Mouse (Mus musculus) lung, embryonic 15.5 days (tissue): ENCODE measurements at regions not wholly inside any gene's neighbourhood (a gene's known extent, or its start where the extent isn't known, plus 50 kb on each side); places are given as distances from the start of the nearest gene placed in this dataset.

Source experiments
- ATAC-seq: fragments of 200-750 bp; cut with Nextera tagmentation; 2 replicates; pipeline ENCODE4 v1.8.0; 2017; ENCODE audit warnings: moderate number of reproducible peaks, borderline replicate concordance; ENCODE audit not compliant: low FRiP score, low TSS enrichment; ENCODE audit errors: extremely low read depth
- H3K27ac ChIP-seq: fragments of 300-500 bp; sonication (generic); 2 replicates; pipeline ENCODE4 v1.5.1; 2015; ENCODE audit warnings: moderate library complexity, mild to moderate bottlenecking, inconsistent platforms
- H3K27me3 ChIP-seq: fragments of 300-500 bp; sonication (generic); 2 replicates; pipeline ENCODE4 v1.6.1; 2015; ENCODE audit warnings: inconsistent platforms
- H3K36me3 ChIP-seq: fragments of 300-500 bp; sonication (generic); 2 replicates; pipeline ENCODE4 v1.6.1; 2015; ENCODE audit warnings: inconsistent platforms
- H3K4me1 ChIP-seq: fragments of 300-500 bp; sonication (generic); 2 replicates; pipeline ENCODE4 v1.6.1; 2015; ENCODE audit warnings: inconsistent platforms
- H3K4me2 ChIP-seq: fragments of 300-500 bp; sonication (generic); 2 replicates; pipeline ENCODE4 v1.6.1; 2015; ENCODE audit warnings: inconsistent platforms, mild to moderate bottlenecking, moderate library complexity
- H3K4me3 ChIP-seq: fragments of 300-500 bp; sonication (generic); 2 replicates; pipeline ENCODE4 v1.5.1; 2015; ENCODE audit warnings: mild to moderate bottlenecking, inconsistent platforms
- H3K9ac ChIP-seq: fragments of 300-500 bp; sonication (generic); 2 replicates; pipeline ENCODE4 v1.6.1; 2015; ENCODE audit warnings: inconsistent platforms
- H3K9me3 ChIP-seq: fragments of 300-500 bp; sonication (generic); 2 replicates; pipeline ENCODE4 v1.6.1; 2016; ENCODE audit warnings: inconsistent platforms
- WGBS: fragments of 180-500 bp; shearing (Covaris S2); methylation state at CpG from one replicate; pipeline ENCODE4 v1.1.7; 2015; 5-methylcytosine and 5-hydroxymethylcytosine counted together

GRCm38 (mm10) chr11:19073265-19073664 lies 54.5 kb upstream of the Meis1 start:
- Histone ChIP-seq H3K4me1 (no peaks in the 10 kb centered on the region), H3K27ac (no peak overlapping the region), H3K27me3 (no peaks in the 10 kb centered on the region), H3K4me2 (no peak overlapping the region), H3K9me3 (no peaks in the 10 kb centered on the region), H3K36me3 (no peaks in the 10 kb centered on the region), H3K4me3 (no peak overlapping the region), H3K9ac (no peak overlapping the region)
- no peak for ATAC-seq
- WGBS: 84% methylated on average over 5 of the region's 5 CpGs

DNA sequence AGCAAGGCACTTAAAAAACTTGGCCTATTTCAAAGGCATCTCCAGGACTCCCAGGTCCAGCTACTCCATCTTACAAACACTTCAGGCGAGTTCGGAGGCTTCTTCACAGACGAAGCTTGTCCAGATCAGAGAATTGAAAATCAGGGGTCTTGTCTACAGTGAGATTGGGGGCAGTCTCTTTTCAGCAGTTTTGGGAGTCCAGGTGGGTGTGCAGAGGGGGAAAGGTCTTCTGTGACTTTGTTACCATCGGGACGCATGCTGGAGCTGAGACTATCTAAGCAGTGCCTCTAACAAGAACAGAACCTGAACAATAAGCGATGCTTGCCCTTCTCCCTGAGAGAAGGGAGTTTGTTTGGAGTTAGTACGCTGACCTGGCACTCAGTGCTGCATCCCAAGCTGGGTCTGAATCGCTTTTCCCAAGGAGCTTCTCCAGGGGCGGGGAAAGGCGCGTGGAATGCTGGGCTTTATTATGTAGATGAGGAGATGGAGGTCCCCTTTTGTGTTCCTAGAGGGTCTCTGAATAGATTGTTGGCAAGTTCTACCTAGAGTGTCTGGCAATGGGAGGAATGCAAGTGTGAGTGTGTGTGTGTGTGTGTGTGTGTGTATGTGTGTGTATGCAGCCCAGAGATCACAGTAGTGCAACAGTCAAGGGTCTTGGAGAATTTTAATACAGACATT lies 55.2 kb upstream of the Meis1 start:
- ATAC-seq: no peak
- no peak overlapping the region for H3K27ac ChIP-seq
- no peak overlapping the region for H3K4me3 ChIP-seq
- H3K27me3 ChIP-seq: no peaks in the 10 kb centered on the region
- no peaks in the 10 kb centered on the region for H3K9me3 ChIP-seq
- 76% methylated on average over 11 of the region's 11 CpGs for WGBS
- H3K4me2 ChIP-seq: no peak overlapping the region
- H3K4me1 ChIP-seq: no peaks in the 10 kb centered on the region
- no peaks in the 10 kb centered on the region for H3K36me3 ChIP-seq
- H3K9ac ChIP-seq: no peak overlapping the region

DNA sequence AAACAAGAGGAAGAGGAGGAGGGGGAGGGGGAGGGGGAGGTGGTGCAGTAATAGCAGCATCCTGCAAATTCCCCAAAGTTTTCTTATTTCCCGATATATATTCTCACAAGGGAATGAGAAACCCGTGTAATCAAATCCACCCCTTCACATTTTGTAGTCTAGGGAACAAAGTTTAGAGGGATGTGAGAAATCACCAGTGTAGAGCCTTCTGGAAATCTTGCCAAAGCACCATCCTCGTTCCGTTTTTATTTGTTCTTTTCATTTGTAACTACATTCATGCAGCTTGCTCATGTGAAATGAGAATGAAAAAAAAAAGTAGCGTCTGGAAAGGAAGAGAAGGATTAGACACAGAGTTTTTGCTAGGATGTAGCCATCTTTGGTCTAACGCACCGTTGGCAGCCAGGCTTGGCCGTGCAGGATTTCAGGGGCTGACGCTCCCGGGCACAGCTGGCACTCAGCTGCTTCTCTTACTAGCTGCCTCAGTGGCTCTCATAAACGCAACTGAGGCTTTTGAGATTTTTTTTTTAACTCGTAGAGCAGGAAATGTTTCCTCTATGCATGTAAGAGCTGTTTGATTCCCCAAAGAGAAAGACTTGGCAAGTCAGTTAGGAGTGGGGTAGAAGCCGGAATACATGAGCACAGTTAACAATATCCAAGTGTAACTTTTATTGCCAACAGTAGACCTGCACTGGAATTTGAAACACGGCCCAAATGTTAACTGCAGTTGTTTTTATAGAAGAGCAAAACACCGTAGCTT lies 72.5 kb upstream of the Meis1 start:
- ATAC-seq: no peak
- Histone ChIP-seq H3K4me3 (no peak overlapping the region), H3K9me3 (no peaks in the 10 kb centered on the region), H3K36me3 (no peaks in the 10 kb centered on the region), H3K27me3 (peaks cover 4% of the 10 kb centered on the region; the same call in 1 of the 2 replicates), H3K4me1 (0 out of 2 replicates have a peak, but pooled peaks cover 11% of the 10 kb centered on the region), H3K4me2 (no peak overlapping the region), H3K9ac (no peak overlapping the region), H3K27ac (no peak overlapping the region)
- 77% methylated on average over 15 of the region's 15 CpGs for WGBS

- Histone ChIP-seq H3K27me3 (peaks cover 14% of the 10 kb centered on the region; the same call in 1 of the 2 replicates), H3K4me3 (no peak overlapping the region), H3K9me3 (no peaks in the 10 kb centered on the region), H3K27ac (no peak overlapping the region), H3K4me2 (no peak overlapping the region), H3K36me3 (no peaks in the 10 kb centered on the region), H3K4me1 (0 out of 2 replicates have a peak, but pooled peaks cover 11% of the 10 kb centered on the region), H3K9ac (no peak overlapping the region)
- WGBS: 66% methylated on average over 9 of the region's 9 CpGs
- no peak for ATAC-seq
Measured at GRCm38 (mm10) chr11:19092967-19093745, 74.4 kb upstream of the Meis1 start.

GRCm38 (mm10) chr11:19093749-19094148 lies 75.0 kb upstream of the Meis1 start:
- no peaks in the 10 kb centered on the region for H3K9me3 ChIP-seq
- no peaks in the 10 kb centered on the region for H3K36me3 ChIP-seq
- WGBS: 57% methylated on average over 4 of the region's 4 CpGs
- no peak overlapping the region for H3K27ac ChIP-seq
- no peak for ATAC-seq
- H3K4me3 ChIP-seq: no peak overlapping the region
- H3K4me1 ChIP-seq: 0 out of 2 replicates have a peak, but pooled peaks cover 11% of the 10 kb centered on the region
- H3K4me2 ChIP-seq: no peak overlapping the region
- H3K27me3 ChIP-seq: peaks cover 18% of the 10 kb centered on the region; the same call in 1 of the 2 replicates
- no peak overlapping the region for H3K9ac ChIP-seq

DNA sequence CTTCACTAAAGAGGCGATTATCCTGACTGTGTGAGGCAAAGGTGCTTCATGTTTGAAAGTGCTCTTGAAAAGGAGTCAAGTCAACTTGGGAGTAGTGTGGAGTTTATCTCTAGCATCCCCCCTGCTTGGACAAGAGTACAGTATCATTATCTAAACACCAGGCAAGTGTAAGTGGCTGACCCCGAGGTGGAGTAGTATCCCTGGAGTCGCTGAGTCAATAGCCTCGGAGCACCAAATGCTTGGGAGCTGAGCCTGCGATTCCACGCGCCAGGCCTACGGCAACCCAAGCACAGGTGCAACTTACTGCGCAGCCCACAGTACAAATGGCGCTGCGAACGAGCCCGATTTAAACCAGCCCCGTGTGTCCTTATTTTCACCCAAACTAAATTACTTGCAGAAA lies 75.4 kb upstream of the Meis1 start:
- Histone ChIP-seq H3K4me2 (no peak overlapping the region), H3K9ac (no peak overlapping the region), H3K36me3 (no peaks in the 10 kb centered on the region), H3K27ac (no peak overlapping the region), H3K27me3 (peaks cover 18% of the 10 kb centered on the region; the same call in 1 of the 2 replicates), H3K9me3 (no peaks in the 10 kb centered on the region), H3K4me1 (0 out of 2 replicates have a peak, but pooled peaks cover 11% of the 10 kb centered on the region), H3K4me3 (no peak overlapping the region)
- 57% methylated on average over 14 of the region's 14 CpGs for WGBS
- ATAC-seq: 0 out of 2 replicates have a peak, but pooled peaks have one; percentile 8

- Histone ChIP-seq H3K4me2 (no peak overlapping the region), H3K4me1 (no peaks in the 10 kb centered on the region), H3K36me3 (no peaks in the 10 kb centered on the region), H3K27ac (no peak overlapping the region), H3K4me3 (no peak overlapping the region), H3K9ac (no peak overlapping the region), H3K9me3 (no peaks in the 10 kb centered on the region), H3K27me3 (peaks cover 14% of the 10 kb centered on the region; the same call in 1 of the 2 replicates)
- no peak for ATAC-seq
- WGBS: 41% methylated on average over 7 of the region's 7 CpGs
Measured at GRCm38 (mm10) chr11:19102981-19103568, 84.3 kb upstream of the Meis1 start.

DNA sequence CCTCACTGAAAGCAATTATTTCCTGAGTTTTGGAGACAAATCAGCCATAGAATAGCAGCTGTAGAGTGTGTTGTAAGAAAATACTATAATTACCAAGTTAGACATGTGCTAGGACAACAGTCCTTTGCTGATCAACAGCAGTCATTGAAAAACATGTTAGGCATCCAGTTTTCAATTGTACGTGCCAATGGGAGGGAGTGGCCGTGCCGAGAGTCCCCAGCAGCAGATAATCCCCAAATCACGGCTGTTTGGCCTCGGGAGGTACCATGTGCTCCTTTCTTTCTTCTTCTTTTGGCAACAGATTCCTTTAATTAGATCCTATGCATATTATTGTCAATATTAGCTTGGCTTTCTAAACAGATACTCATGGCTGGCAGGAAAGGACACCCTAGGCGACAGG lies 88.4 kb upstream of the Meis1 start:
- Histone ChIP-seq H3K27me3 (peaks cover 5% of the 10 kb centered on the region; the same call in 1 of the 2 replicates), H3K4me1 (no peaks in the 10 kb centered on the region), H3K4me2 (no peak overlapping the region), H3K27ac (no peak overlapping the region), H3K9ac (no peak overlapping the region), H3K4me3 (no peak overlapping the region), H3K36me3 (no peaks in the 10 kb centered on the region), H3K9me3 (no peaks in the 10 kb centered on the region)
- 81% methylated on average over 6 of the region's 6 CpGs for WGBS
- no peak for ATAC-seq

DNA sequence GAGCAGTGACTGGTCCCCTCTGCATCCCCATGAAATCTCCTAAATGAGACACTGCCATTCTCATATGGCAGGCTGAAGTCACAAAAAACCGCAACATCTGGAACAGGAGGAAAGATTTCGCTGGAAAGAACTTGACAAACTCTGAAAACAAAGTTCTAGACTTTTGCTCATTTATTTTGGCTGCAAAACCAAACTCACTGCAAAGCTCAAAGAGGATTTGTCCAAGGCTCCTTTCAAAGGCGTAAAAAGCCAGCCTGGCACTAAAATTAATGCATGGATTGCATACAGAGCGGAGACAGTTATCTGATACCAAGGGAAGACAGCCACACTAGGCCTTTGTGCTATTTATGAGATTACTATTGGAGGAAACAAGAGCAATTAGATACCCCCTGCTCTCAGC lies 90.3 kb upstream of the Meis1 start:
- Histone ChIP-seq H3K4me1 (no peaks in the 10 kb centered on the region), H3K9ac (no peak overlapping the region), H3K9me3 (no peaks in the 10 kb centered on the region), H3K27me3 (no peaks in the 10 kb centered on the region), H3K27ac (no peak overlapping the region), H3K4me2 (no peak overlapping the region), H3K36me3 (no peaks in the 10 kb centered on the region), H3K4me3 (no peak overlapping the region)
- no peak for ATAC-seq
- WGBS: 75% methylated on average over 4 of the region's 4 CpGs

- WGBS: 21% methylated on average over 7 of the region's 7 CpGs
- Histone ChIP-seq H3K27me3 (no peaks in the 10 kb centered on the region), H3K9ac (no peak overlapping the region), H3K4me2 (no peak overlapping the region), H3K36me3 (no peaks in the 10 kb centered on the region), H3K27ac (no peak overlapping the region), H3K4me1 (no peaks in the 10 kb centered on the region), H3K4me3 (no peak overlapping the region), H3K9me3 (no peaks in the 10 kb centered on the region)
- ATAC-seq: peak; percentile 57
Measured at GRCm38 (mm10) chr11:19111916-19112575, 93.3 kb upstream of the Meis1 start.

GRCm38 (mm10) chr11:19117121-19117520 lies 98.3 kb upstream of the Meis1 start:
- Histone ChIP-seq H3K9me3 (no peaks in the 10 kb centered on the region), H3K36me3 (no peaks in the 10 kb centered on the region), H3K9ac (no peak overlapping the region), H3K4me3 (no peak overlapping the region), H3K27ac (no peak overlapping the region), H3K27me3 (no peaks in the 10 kb centered on the region), H3K4me2 (no peak overlapping the region), H3K4me1 (peaks cover 16% of the 10 kb centered on the region)
- WGBS: 78% methylated on average over 2 of the region's 2 CpGs
- no peak for ATAC-seq
